Mouse (Mus musculus): ENCODE measurements around the gene Snrnp70.

The Snrnp70 gene

GRCm38 (mm10) chr7:45336319-45336718, 59.2 kb downstream of the Snrnp70 start:
- DNase-seq (ENCODE audit: low read depth): no peak

- no peak for DNase-seq (ENCODE audit: low read depth)
Measured at GRCm38 (mm10) chr7:45335056-45335455, 60.5 kb downstream of the Snrnp70 start, which contains the start of gene Hrc. Gene Hrc, plus strand, starts transcription at chr7:45335290.

GRCm38 (mm10) chr7:45334605-45335004, 60.9 kb downstream of the Snrnp70 start:
- DNase-seq (ENCODE audit: low read depth): no peak

- peak; percentile 85 for DNase-seq (ENCODE audit: low read depth)
Measured at GRCm38 (mm10) chr7:45333431-45333982, 62.0 kb downstream of the Snrnp70 start, which contains the start of gene Trpm4. Gene Trpm4, minus strand, starts transcription at chr7:45333780.

GRCm38 (mm10) chr7:45332685-45333425, 62.7 kb downstream of the Snrnp70 start:
- DNase-seq (ENCODE audit: low read depth): peak; percentile 67

- no peak for DNase-seq (ENCODE audit: low read depth)
Measured at GRCm38 (mm10) chr7:45331502-45331901, 64.0 kb downstream of the Snrnp70 start.

GRCm38 (mm10) chr7:45328841-45329475, 66.6 kb downstream of the Snrnp70 start:
- no peak for DNase-seq (ENCODE audit: low read depth)
